Mouse (Mus musculus) liver, embryonic 16.5 days (tissue): ENCODE data around the gene Kynu. TPM values are rescaled to one million over a fixed set of nuclear protein-coding genes. Genes with fewer than 3 reads are reported as not detected.

Experiments
- ATAC-seq: fragments of 200-750 bp; cut with Nextera tagmentation; 2 replicates; pipeline ENCODE4 v1.8.0; 2017; ENCODE audit warnings: low read depth, mild to moderate bottlenecking, moderate number of reproducible peaks, moderate library complexity
- H3K27ac ChIP-seq: fragments of 300-500 bp; sonication (generic); 2 replicates; pipeline ENCODE4 v1.5.1; 2014; ENCODE audit warnings: mild to moderate bottlenecking, low read length
- H3K27me3 ChIP-seq: fragments of 300-500 bp; sonication (generic); 2 replicates; pipeline ENCODE4 v1.6.1; 2014; ENCODE audit warnings: low read depth, low read length, mixed read lengths; ENCODE audit not compliant: control insufficient read depth, insufficient read depth
- H3K36me3 ChIP-seq: fragments of 300-500 bp; sonication (generic); 2 replicates; pipeline ENCODE4 v1.6.1; 2014; ENCODE audit warnings: mild to moderate bottlenecking; ENCODE audit not compliant: control insufficient read depth, insufficient read depth
- H3K4me1 ChIP-seq: fragments of 300-500 bp; sonication (generic); 2 replicates; pipeline ENCODE4 v1.6.1; 2014; ENCODE audit warnings: low read depth, low read length, mixed read lengths; ENCODE audit not compliant: control insufficient read depth
- H3K4me2 ChIP-seq: fragments of 300-500 bp; sonication (generic); 2 replicates; pipeline ENCODE4 v1.6.1; 2014; ENCODE audit warnings: low read depth, low read length, mixed read lengths
- H3K4me3 ChIP-seq: fragments of 300-500 bp; sonication (generic); 2 replicates; pipeline ENCODE4 v1.5.1; 2014; ENCODE audit warnings: low read depth, mild to moderate bottlenecking, low read length
- H3K9ac ChIP-seq: fragments of 300-500 bp; sonication (generic); 2 replicates; pipeline ENCODE4 v1.6.1; 2014; ENCODE audit warnings: low read depth, low read length
- H3K9me3 ChIP-seq: fragments of 300-500 bp; sonication (generic); replicated peaks from 2 replicates; pipeline ENCODE4 v1.6.1; 2016; ENCODE audit warnings: low read length; ENCODE audit not compliant: control insufficient read depth
- WGBS: fragments of 180-500 bp; shearing (Covaris S2); extraction: QIAGEN DNeasy Blood & Tissue Kit; methylation state at CpG from one replicate; pipeline ENCODE4 v1.1.7; 2014; ENCODE audit not compliant: insufficient replicate concordance; 5-methylcytosine and 5-hydroxymethylcytosine counted together
- polyA plus RNA-seq: library from polyadenylated mRNA; unstranded; fragments of >200 nt; fragmentation: Nextera tagmentation; extraction: Ambion mirVana; gene quantifications from 2 replicates; pipeline ENCODE4 v1.2.1, GENCODE M21; 2015

The Kynu gene
- polyA plus RNA-seq, 1 experiment from 2014 or later, result 8.9 TPM

DNA sequence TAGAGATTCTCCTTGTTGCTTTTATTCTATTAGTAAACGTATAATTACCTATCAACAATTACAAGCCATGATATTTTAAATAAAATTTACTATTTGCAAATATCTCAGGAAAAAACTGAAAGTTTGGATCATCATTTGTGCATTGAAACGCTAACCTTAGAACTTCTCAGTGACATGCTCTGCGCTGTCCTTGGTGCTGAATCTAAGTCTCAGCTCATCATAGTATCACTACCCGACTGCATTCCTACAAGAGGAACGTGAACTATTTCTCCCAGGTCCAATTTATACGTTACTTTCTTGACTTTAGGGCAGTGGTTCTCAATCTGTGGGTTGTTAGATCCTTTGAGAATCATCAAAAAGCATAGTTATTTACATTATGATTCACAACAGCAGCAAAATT, 58.4 kb downstream of the Kynu start:
- Histone ChIP-seq H3K9me3 (no peaks in the 10 kb centered on the region), H3K4me2 (no peak overlapping the region), H3K4me3 (no peak overlapping the region), H3K4me1 (no peaks in the 10 kb centered on the region), H3K36me3 (no peaks in the 10 kb centered on the region), H3K9ac (no peak overlapping the region), H3K27ac (no peak overlapping the region), H3K27me3 (no peaks in the 10 kb centered on the region)
- ATAC-seq, result no peak
- WGBS, result 8% methylated on average over 6 of the region's 6 CpGs

DNA sequence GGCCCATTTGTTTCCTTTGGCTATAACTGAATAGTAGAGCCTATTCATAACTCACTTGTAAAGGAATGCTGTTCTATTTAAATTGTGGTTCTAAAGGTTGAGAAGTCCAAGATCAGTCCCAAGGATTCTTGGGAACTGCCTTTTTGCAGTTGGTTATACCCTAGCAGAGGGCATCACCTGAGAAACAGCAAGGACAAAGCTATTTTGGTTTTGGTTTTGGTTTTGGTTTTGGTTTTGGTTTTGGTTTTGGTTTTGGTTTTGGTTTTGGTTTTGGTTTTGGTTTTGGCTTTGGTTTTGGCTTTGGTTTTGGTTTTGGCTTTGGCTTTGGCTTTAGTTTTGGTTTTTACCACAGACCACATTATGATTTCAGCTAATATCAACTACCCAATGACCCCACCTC, 66.0 kb downstream of the Kynu start:
- H3K4me1 ChIP-seq, result no peaks in the 10 kb centered on the region
- no peak overlapping the region for H3K4me3 ChIP-seq
- no peaks in the 10 kb centered on the region for H3K27me3 ChIP-seq
- H3K4me2 ChIP-seq, result no peak overlapping the region
- no peak overlapping the region for H3K27ac ChIP-seq
- H3K9ac ChIP-seq, result no peak overlapping the region
- no peak for ATAC-seq
- no peaks in the 10 kb centered on the region for H3K9me3 ChIP-seq
- H3K36me3 ChIP-seq, result no peaks in the 10 kb centered on the region

DNA sequence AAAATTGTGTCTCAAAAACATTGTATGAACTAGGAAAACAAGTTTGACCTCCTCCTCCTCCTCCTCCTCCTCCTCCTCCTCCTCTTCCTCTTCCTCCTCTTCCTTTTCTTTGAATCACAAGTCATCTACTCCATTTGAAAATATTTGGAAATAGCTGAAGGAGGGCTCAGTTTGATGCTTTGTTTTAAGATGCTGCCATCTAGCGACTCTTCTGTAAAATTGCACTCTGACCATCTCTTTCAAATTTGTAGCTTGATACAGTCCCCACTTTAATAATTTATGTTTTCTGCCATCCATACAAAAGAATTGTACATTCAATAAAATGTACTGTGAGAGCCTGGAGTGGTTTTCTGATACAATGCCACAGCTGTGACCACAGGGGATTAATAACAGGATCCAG, 67.7 kb downstream of the Kynu start:
- ATAC-seq, result no peak
- 0% methylated on average over 1 of the region's 1 CpGs for WGBS
- no peaks in the 10 kb centered on the region for H3K27me3 ChIP-seq
- no peak overlapping the region for H3K27ac ChIP-seq
- H3K4me3 ChIP-seq, result no peak overlapping the region
- no peak overlapping the region for H3K4me2 ChIP-seq
- no peaks in the 10 kb centered on the region for H3K9me3 ChIP-seq
- H3K4me1 ChIP-seq, result no peaks in the 10 kb centered on the region
- no peak overlapping the region for H3K9ac ChIP-seq
- H3K36me3 ChIP-seq, result no peaks in the 10 kb centered on the region

DNA sequence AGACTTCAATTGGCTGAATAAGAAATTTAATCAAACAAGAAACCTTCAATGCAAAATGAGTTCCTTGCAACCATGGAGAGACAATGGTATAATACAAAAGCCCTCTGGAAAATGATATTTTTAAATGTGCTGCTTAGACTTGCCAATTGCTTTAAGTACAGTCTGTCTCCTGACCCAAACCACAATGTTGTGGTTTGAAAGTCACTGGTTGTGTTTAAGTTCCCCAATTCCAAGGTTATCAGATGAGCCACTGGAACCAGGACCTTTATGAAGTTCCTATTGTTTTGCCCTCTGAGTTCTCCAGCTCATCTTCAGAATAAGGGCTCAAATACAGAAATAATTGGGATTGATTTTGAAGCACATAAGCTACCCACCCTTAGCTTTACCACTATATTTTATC, 76.7 kb downstream of the Kynu start:
- Histone ChIP-seq H3K27me3 (no peaks in the 10 kb centered on the region), H3K4me1 (no peaks in the 10 kb centered on the region), H3K4me2 (no peak overlapping the region), H3K9ac (no peak overlapping the region), H3K4me3 (no peak overlapping the region), H3K9me3 (no peaks in the 10 kb centered on the region), H3K27ac (no peak overlapping the region), H3K36me3 (no peaks in the 10 kb centered on the region)
- no peak for ATAC-seq

DNA sequence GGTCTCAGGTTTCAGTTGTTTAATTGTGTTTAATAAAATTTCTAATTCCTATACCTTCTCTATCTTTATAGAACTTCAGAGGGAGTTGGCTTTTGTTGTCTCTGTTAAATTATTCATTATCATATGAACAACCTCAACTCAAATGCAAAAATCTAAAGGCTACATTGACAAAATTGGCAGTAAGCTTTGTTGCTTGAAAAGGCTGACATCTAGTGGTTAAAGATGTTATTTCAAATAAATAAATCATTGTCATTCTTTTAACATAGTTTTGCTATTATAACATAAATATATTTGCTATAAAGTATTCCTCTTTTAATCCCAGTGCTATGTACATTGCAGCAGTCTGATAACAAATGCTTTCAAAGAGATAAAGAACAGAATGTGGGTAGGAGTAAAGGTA, 81.4 kb downstream of the Kynu start:
- H3K4me2 ChIP-seq, result no peak overlapping the region
- no peaks in the 10 kb centered on the region for H3K36me3 ChIP-seq
- H3K4me3 ChIP-seq, result no peak overlapping the region
- no peaks in the 10 kb centered on the region for H3K4me1 ChIP-seq
- H3K27me3 ChIP-seq, result no peaks in the 10 kb centered on the region
- H3K27ac ChIP-seq, result no peak overlapping the region
- H3K9me3 ChIP-seq, result no peaks in the 10 kb centered on the region
- no peak overlapping the region for H3K9ac ChIP-seq
- no peak for ATAC-seq

DNA sequence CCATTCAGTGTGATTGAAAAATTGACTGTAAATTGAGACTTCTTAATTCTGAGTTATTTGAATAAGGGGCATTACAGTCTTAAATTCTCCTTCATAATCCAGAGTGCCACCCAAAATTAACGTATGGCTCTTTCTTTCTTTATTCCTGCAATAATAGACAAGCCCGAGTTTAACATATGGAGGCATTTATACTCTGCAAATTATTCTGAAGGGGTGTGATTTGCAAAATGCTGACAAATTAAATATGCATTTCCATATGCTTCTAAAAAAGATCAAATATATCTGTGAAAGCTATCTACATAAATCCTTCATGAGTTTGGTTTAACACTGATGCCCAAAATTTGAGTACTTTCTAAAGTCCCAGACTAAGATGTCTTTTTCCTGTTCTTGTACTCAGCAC, 91.8 kb downstream of the Kynu start:
- Histone ChIP-seq H3K27me3 (no peaks in the 10 kb centered on the region), H3K9me3 (no peaks in the 10 kb centered on the region), H3K36me3 (no peaks in the 10 kb centered on the region), H3K4me3 (no peak overlapping the region), H3K4me2 (no peak overlapping the region), H3K4me1 (no peaks in the 10 kb centered on the region), H3K9ac (no peak overlapping the region), H3K27ac (no peak overlapping the region)
- 47% methylated on average over 2 of the region's 2 CpGs for WGBS
- no peak for ATAC-seq

DNA sequence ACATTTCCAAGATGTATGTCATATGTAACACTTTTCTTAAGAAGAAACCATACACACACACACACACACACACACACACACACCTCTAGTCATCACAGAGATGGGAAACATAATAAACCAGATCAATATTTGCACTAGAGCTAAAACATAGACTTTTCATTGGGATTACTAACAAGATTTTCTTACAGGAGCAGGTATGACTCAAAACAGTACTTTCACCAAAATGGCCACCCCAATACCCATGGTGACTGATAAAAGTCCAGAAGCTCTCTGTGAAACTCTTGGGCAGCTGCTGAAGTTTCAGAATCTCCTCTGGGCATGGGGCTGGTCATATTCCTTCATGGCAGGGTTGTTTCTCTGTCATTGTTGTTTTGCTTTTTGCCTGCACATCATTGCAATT, 114.5 kb downstream of the Kynu start:
- no peaks in the 10 kb centered on the region for H3K27me3 ChIP-seq
- no peak overlapping the region for H3K4me3 ChIP-seq
- no peaks in the 10 kb centered on the region for H3K4me1 ChIP-seq
- no peak overlapping the region for H3K9ac ChIP-seq
- H3K36me3 ChIP-seq, result no peaks in the 10 kb centered on the region
- no peak overlapping the region for H3K27ac ChIP-seq
- H3K9me3 ChIP-seq, result no peaks in the 10 kb centered on the region
- H3K4me2 ChIP-seq, result no peak overlapping the region
- ATAC-seq, result no peak

DNA sequence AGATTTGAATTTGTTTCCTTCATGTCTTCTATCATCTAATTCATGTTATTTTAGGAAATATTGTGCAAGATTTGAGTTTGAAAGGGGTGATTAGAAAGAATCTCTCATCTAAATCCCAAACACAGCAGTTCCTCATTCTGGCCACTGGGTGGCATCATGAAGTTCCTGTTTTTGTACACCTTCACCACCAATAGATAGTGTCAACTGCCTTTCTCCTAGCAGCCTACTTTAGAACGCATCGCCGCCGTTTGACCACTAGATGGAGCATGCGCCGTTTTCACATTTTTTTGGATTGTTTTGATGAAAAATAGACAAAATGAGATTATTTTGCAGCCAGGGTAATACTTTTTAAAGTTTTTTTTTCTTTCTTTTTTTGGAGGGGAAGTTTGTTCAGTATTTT, 118.5 kb downstream of the Kynu start:
- H3K4me1 ChIP-seq, result no peaks in the 10 kb centered on the region
- no peaks in the 10 kb centered on the region for H3K9me3 ChIP-seq
- no peak overlapping the region for H3K4me3 ChIP-seq
- no peak overlapping the region for H3K4me2 ChIP-seq
- no peaks in the 10 kb centered on the region for H3K27me3 ChIP-seq
- H3K9ac ChIP-seq, result no peak overlapping the region
- no peaks in the 10 kb centered on the region for H3K36me3 ChIP-seq
- H3K27ac ChIP-seq, result no peak overlapping the region
- no peak for ATAC-seq
- WGBS, result 0% methylated on average over 6 of the region's 6 CpGs

DNA sequence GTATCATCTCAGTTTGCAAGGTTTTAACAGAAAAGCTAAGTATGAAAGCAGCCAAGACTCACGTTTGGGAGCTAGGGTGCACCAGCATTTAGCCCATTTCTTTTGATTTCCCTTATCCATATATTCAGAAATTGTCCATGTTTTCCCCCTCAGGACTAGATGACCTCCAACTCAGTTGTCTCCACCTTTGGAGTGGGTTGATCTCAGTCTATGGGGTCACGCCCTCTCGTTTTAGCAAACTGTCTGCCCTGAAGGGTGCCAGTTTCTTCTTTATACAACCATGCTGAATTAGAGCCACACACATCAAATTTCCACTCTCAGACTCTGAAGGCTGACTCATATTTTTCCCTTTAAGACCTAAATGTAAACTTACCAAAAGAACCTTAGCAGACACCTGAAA, 119.0 kb downstream of the Kynu start:
- Histone ChIP-seq H3K4me2 (no peak overlapping the region), H3K27ac (no peak overlapping the region), H3K36me3 (no peaks in the 10 kb centered on the region), H3K4me3 (no peak overlapping the region), H3K27me3 (no peaks in the 10 kb centered on the region), H3K9ac (no peak overlapping the region), H3K4me1 (no peaks in the 10 kb centered on the region), H3K9me3 (no peaks in the 10 kb centered on the region)
- ATAC-seq, result no peak
- WGBS, result 40% methylated on average over 3 of the region's 3 CpGs

DNA sequence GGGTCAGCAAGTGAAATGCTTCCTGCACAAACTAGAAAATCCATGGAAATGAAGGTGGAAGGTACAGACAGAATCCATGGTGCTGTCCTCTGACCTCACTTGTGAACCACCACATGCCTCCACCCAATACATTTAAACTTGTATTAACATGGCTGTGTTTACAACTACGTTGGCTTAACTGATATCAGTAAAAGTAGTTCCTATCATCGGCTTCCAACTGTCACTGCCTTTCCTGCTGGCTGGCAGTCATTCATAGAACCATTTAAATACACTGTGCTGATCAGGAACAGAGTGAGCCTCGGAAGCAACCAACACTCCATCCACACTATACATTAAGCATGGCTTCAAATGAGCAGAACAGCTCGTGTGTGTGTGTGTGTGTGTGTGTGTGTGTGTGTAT, 120.1 kb downstream of the Kynu start:
- H3K27me3 ChIP-seq, result no peaks in the 10 kb centered on the region
- H3K27ac ChIP-seq, result no peak overlapping the region
- no peaks in the 10 kb centered on the region for H3K36me3 ChIP-seq
- H3K4me1 ChIP-seq, result no peaks in the 10 kb centered on the region
- no peak overlapping the region for H3K4me3 ChIP-seq
- WGBS, result 32% methylated on average over 4 of the region's 4 CpGs
- no peaks in the 10 kb centered on the region for H3K9me3 ChIP-seq
- H3K9ac ChIP-seq, result no peak overlapping the region
- no peak for ATAC-seq
- no peak overlapping the region for H3K4me2 ChIP-seq
